Mouse (Mus musculus): ENCODE measurements around the gene Grm3.

GRCm38 (mm10) chr5:9683204-9683603, 41.8 kb downstream of the Grm3 start:
- TF ChIP-seq CTCF (IDR thresholded peaks at IDR 0.05; ENCODE audit: insufficient read depth, low read length) (no peak), POLR2A (IDR thresholded peaks at IDR 0.05; ENCODE audit: borderline replicate concordance, extremely low read depth, low read depth, low read length) (no peak)
